Mouse (Mus musculus) limb, embryonic 10.5 days (tissue): ENCODE measurements around the gene Paics. TPM values are rescaled to one million over a fixed set of nuclear protein-coding genes. Genes with fewer than 3 reads are reported as not detected.
A peak's percentile ranks its signal among the peaks of the same experiment; 100 is the strongest.
"Not testable (repeated sequence)": the region's sequence is repeated elsewhere in the genome, so short reads cannot be mapped to it uniquely, and the experiment has no call there.

Experiments used
- DNase-seq: peaks from one replicate; pipeline ENCODE4 v3.0.0-alpha.2; 2017; ENCODE audit warnings: low spot score
- H3K27ac ChIP-seq: fragments of 300-500 bp; sonication (generic); 2 replicates; pipeline ENCODE4 v1.5.1; 2016; ENCODE audit warnings: mild to moderate bottlenecking
- H3K27me3 ChIP-seq: fragments of 300-500 bp; sonication (generic); 2 replicates; pipeline ENCODE4 v1.6.1; 2016; ENCODE audit warnings: low read depth, mild to moderate bottlenecking; ENCODE audit not compliant: poor library complexity, severe bottlenecking
- H3K36me3 ChIP-seq: fragments of 300-500 bp; sonication (generic); 2 replicates; pipeline ENCODE4 v1.6.1; 2016; ENCODE audit warnings: mild to moderate bottlenecking, moderate library complexity
- H3K4me1 ChIP-seq: fragments of 300-500 bp; sonication (generic); 2 replicates; pipeline ENCODE4 v1.6.1; 2016
- H3K4me3 ChIP-seq: fragments of 300-500 bp; sonication (generic); 2 replicates; pipeline ENCODE4 v1.5.1; 2016; ENCODE audit warnings: mild to moderate bottlenecking, moderate library complexity
- H3K9me3 ChIP-seq: fragments of 300-500 bp; sonication (generic); replicated peaks from 2 replicates; pipeline ENCODE4 v1.6.1; 2016; ENCODE audit warnings: mild to moderate bottlenecking
- WGBS: fragments of 180-500 bp; shearing (Covaris S2); methylation state at CpG from one replicate; pipeline ENCODE4 v1.1.7; 2016; 5-methylcytosine and 5-hydroxymethylcytosine counted together
- polyA plus RNA-seq: library from polyadenylated mRNA; unstranded; fragments of >200 nt; fragmentation: Nextera tagmentation; extraction: Ambion mirVana; gene quantifications from 2 replicates; pipeline ENCODE4 v1.2.1, GENCODE M21; 2016

Gene Paics
- polyA plus RNA-seq, 1 experiment from 2014 or later = 508 TPM

DNA sequence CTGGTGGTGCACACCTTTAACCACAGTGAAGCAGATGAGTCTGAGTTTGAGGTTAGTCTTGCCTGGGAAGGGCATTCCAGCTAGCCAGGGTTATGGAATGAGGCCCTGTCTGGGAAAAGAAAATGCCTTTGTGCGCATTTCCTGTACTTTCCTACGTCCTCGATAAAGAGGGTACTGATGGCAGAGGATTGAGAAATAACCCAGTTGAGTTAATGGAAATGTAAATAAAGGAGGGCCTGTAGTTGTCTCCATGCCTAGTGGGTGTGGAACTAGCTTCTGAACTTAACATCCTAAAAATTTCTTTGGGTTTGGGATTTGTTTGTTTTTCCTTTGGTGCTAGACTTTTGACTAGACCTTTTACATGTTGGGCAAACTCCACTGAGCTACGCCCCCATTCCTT lies 4.4 kb downstream of the Paics start:
- peaks cover 70% of the 10 kb centered on the region for H3K36me3 ChIP-seq
- H3K4me1 ChIP-seq = peaks cover 22% of the 10 kb centered on the region
- H3K4me3 ChIP-seq = no peak overlapping the region
- H3K27me3 ChIP-seq = no peaks in the 10 kb centered on the region
- DNase-seq = no peak
- H3K9me3 ChIP-seq = no peaks in the 10 kb centered on the region
- 93% methylated on average over 4 of the region's 4 CpGs for WGBS
- no peak overlapping the region for H3K27ac ChIP-seq

DNA sequence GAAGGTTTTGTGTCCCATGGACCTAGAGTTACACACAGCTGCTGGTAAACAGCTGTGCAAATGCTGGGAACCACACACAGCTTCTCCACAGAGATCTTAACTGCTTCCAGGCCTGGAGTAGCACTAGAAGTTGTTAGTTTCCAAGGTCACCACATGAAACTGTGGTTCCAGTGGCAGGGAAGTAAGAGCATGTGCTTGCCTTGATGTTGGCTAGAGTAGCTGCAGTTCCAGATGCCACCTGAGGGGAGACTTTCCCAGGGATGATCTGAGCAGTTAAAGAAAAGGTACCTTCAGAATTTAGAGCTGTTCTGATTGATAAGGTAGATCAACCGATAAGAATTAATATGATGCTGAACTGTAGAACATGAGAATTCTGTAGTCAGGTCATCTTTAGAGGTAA lies 6.8 kb downstream of the Paics start:
- WGBS = 96% methylated on average over 1 of the region's 1 CpGs
- peaks cover 16% of the 10 kb centered on the region; the same call in 1 of the 2 replicates for H3K4me1 ChIP-seq
- H3K27me3 ChIP-seq = no peaks in the 10 kb centered on the region
- no peak overlapping the region for H3K27ac ChIP-seq
- DNase-seq = no peak
- no peak overlapping the region for H3K4me3 ChIP-seq
- peaks cover 95% of the 10 kb centered on the region for H3K36me3 ChIP-seq
- H3K9me3 ChIP-seq = no peaks in the 10 kb centered on the region

DNA sequence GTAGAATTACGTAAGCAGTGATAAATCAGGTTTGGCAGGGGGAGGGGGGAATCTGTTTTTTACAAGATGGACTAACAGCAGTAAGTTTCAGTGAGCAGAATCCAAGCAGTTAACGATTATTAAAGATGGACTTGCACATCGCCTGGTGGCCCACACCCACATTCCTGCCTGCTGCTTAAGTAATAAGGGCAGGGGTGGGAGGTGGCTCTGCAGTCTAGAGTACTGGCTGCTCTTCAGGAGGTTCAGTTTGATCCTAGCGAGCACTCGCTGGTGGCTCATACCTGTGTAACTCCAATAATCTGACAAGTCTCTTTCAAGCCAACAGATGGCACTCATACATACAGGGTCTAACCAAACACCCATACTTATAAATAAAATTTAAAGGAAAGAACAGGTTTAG lies 8.5 kb downstream of the Paics start:
- Histone ChIP-seq H3K4me1 (peaks cover 5% of the 10 kb centered on the region; the same call in 1 of the 2 replicates), H3K4me3 (no peak overlapping the region), H3K27me3 (no peaks in the 10 kb centered on the region), H3K36me3 (peaks cover 98% of the 10 kb centered on the region), H3K9me3 (no peaks in the 10 kb centered on the region), H3K27ac (no peak overlapping the region)
- no peak for DNase-seq
- 92% methylated on average over 5 of the region's 5 CpGs for WGBS

DNA sequence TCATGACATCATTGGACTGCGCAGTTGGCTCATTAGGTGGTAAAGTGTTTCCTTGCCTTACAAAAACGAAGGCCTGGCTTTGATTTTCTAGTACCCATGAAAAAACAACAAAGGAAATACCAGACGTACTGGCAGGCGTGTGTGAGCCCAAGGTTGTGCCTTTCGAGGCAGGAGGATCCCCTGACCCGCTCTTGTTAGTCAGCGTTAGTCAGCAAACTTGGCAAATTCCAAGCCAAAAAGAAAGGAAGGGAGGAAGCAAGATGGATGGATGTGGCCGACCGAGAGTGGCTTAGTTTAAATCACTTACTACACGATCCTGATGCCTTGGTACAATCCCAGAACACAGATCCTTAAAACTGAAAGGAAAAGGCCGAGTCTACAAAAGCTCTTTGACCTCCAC lies 11.4 kb downstream of the Paics start:
- Histone ChIP-seq H3K9me3 (no peaks in the 10 kb centered on the region), H3K27ac (no peak overlapping the region), H3K4me3 (no peak overlapping the region), H3K4me1 (no peaks in the 10 kb centered on the region), H3K36me3 (peaks cover 98% of the 10 kb centered on the region), H3K27me3 (no peaks in the 10 kb centered on the region)
- DNase-seq = no peak
- 84% methylated on average over 11 of the region's 11 CpGs for WGBS

DNA sequence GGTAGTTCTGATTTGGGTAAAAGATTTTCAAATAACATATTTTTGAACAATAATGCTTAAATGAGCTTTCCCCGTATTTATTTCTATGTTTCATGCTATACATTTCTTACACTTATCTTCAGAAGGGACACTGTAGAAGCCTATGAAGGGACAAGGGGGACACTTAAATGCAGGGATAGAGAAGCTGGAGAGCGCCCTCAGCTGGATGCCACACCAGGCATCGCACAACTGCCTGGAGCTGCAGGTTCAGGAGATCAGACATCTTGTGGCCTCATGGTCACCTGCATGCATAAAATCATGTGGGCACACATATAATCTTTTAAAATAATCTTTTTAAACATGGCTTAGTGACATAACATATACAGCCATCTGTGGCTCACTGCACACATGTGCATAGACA lies 13.5 kb downstream of the Paics start:
- WGBS = 92% methylated on average over 3 of the region's 3 CpGs
- Histone ChIP-seq H3K9me3 (no peaks in the 10 kb centered on the region), H3K27ac (no peak overlapping the region), H3K27me3 (no peaks in the 10 kb centered on the region), H3K4me1 (no peaks in the 10 kb centered on the region), H3K4me3 (no peak overlapping the region), H3K36me3 (peaks cover 98% of the 10 kb centered on the region)
- no peak for DNase-seq

DNA sequence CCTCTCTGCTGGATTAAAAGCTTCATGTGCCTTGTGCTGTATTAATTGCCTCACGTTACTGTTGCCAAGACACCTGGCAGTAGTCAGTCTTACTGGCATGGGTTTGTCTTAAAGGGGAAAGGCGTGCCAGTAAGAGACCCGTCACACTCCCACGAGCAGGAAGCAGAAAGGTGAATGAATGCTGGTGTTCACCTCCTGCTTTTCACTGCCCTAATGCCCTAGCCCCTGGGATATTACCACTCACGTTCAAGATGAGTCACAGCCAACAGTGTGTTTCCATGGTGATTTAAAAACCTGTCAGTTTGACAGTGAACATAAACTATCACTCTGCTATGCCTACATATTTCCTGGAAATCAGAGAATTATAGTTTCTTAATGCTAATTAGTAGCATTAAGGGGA lies 18.1 kb downstream of the Paics start:
- no peaks in the 10 kb centered on the region for H3K9me3 ChIP-seq
- H3K36me3 ChIP-seq = peaks cover 79% of the 10 kb centered on the region
- H3K27ac ChIP-seq = no peak overlapping the region
- H3K27me3 ChIP-seq = no peaks in the 10 kb centered on the region
- no peak for DNase-seq
- H3K4me3 ChIP-seq = no peak overlapping the region
- peaks cover 8% of the 10 kb centered on the region for H3K4me1 ChIP-seq
- 86% methylated on average over 5 of the region's 5 CpGs for WGBS

DNA sequence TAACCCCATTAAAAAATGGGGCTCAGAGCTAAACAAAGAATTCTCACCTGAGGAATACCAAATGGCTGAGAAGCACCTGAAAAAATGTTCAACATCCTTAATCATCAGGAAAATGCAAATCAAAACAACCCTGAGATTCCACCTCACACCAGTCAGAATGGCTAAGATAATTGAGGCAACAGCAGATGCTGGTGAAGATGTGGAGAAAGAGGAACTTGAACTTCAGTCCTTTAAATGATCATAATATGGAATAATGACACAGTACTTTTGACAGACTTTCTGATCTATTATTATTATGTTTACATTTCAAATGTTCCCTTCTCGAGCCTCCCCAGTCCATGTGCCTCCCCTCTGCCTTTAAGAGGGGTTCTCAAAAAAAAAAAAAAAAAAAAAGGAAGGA lies 20.0 kb downstream of the Paics start:
- 82% methylated on average over 1 of the region's 1 CpGs for WGBS
- H3K9me3 ChIP-seq, H3K27me3 ChIP-seq, H3K4me3 ChIP-seq, H3K27ac ChIP-seq, DNase-seq: not testable (repeated sequence)
- Histone ChIP-seq H3K4me1 (peaks cover 14% of the 10 kb centered on the region), H3K36me3 (peaks cover 62% of the 10 kb centered on the region)

DNA sequence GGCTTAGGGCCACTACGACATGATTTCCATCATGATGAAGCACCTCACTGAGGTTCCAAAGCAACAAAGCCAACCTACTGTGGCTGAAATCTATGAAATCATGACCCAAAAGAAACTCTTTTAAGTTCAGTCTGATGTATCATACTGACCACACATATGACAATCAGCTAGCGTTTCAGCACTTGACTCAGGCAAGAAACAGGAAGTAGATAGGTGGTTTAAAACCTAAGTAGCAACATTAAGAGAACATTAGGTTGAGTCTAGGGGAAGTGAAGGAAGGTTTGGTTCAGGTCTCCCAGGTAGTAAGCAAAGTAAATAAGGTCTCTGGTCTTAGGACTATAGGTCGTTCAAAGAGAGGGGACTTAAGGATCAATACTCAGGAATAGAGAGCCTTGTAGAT lies 22.4 kb downstream of the Paics start:
- H3K36me3 ChIP-seq = peaks cover 59% of the 10 kb centered on the region
- peak overlapping the region; percentile 94 for H3K4me3 ChIP-seq
- WGBS = 74% methylated on average over 3 of the region's 3 CpGs
- no peak overlapping the region for H3K27ac ChIP-seq
- no peaks in the 10 kb centered on the region for H3K27me3 ChIP-seq
- H3K4me1 ChIP-seq = peaks cover 14% of the 10 kb centered on the region
- DNase-seq = no peak
- no peaks in the 10 kb centered on the region for H3K9me3 ChIP-seq

DNA sequence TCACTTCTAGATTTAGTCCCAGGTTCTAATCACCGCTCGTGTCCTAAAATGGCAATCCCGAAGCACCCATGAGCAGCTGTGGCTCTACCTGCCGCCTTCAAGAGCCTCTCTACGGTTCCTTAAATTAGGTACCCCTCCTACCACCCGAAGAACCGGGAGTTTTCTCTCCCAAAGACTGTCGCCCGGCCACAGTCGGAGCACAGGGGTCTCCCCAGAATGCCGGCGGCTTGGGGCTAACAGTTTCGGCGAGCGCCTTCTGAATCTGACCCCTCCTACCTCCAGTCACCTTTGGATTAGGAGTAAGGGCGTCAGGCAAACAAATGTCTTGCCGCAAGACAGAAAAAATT lies 23.1 kb downstream of the Paics start:
- Histone ChIP-seq H3K27me3 (no peaks in the 10 kb centered on the region), H3K4me3 (peak overlapping the region; percentile 94), H3K36me3 (peaks cover 59% of the 10 kb centered on the region), H3K27ac (peak overlapping the region; percentile 93; the same call in 1 of the 2 replicates), H3K9me3 (no peaks in the 10 kb centered on the region), H3K4me1 (peaks cover 14% of the 10 kb centered on the region)
- no peak for DNase-seq
- 4% methylated on average over 17 of the region's 17 CpGs for WGBS

DNA sequence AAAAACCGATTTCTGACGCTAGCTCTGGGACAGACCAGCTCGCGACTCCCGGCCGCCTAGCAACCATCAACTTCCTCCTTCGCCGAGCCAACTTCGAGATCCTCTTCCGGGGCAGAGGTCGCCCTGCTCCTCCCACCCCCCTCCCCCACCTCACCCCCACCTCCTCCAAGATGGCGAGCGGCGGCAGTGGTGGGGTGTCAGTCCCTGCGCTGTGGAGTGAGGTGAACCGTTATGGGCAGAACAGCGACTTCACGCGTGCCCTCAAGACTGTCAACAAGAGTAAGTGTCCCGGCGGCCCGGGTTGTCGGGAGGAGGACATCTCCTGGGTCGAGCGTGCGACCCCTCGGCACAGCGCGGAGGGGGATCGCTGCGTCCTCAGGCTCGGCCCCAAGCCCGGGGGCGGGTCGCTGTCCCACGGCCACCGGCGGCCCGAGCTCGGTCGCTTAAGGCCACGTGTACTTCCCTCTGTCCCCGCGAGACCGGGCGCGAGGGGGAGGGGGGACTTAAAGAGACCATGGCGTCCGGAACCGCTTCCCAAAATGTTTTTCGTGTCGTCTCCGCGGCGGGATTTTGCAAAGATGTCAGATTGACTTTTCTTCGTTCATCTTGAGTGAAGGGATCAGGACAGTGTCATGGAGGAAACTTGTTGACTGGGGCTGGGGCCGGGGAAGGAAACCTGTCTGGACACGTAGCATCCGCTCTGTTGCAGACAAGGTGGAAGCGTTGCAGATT lies 23.6 kb downstream of the Paics start, which contains the start of gene Srp72:
TSS of gene Srp72 (plus strand) at position 130 of the 732 bp plus-strand sequence.
- DNase-seq = peak; percentile 93
- WGBS = under 1% methylated on average over 57 of the region's 60 CpGs
- Histone ChIP-seq H3K27ac (peak within 1 kb of the TSS; percentile 93), H3K4me3 (peak within 1 kb of the TSS; percentile 94), H3K36me3 (peaks cover 59% of the 10 kb centered on the region), H3K4me1 (peaks cover 14% of the 10 kb centered on the region), H3K9me3 (no peaks in the 10 kb centered on the region), H3K27me3 (no peaks in the 10 kb centered on the region)

DNA sequence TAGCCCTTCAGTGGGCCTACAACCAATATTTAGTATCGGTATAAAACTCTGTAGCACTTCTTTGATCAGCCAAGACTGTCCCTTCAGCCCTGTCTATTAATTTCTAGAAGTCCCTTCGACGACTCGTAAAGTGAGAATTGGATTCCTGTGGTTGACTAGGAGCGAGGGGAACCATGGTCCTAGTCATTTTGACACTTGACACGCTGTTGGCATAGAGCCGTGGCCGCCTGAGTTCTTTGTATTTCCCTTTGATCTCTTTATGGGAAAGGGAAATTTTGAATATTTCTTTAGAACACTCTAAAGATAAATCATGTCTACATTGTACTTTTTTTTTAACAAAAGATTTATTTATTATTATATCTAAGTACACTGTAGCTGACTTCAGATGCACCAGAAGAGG lies 24.6 kb downstream of the Paics start:
- Histone ChIP-seq H3K36me3 (peaks cover 59% of the 10 kb centered on the region), H3K9me3 (no peaks in the 10 kb centered on the region), H3K4me1 (peaks cover 14% of the 10 kb centered on the region), H3K27ac (no peak overlapping the region), H3K27me3 (no peaks in the 10 kb centered on the region), H3K4me3 (peak overlapping the region; percentile 94)
- no peak for DNase-seq
- 90% methylated on average over 8 of the region's 8 CpGs for WGBS

DNA sequence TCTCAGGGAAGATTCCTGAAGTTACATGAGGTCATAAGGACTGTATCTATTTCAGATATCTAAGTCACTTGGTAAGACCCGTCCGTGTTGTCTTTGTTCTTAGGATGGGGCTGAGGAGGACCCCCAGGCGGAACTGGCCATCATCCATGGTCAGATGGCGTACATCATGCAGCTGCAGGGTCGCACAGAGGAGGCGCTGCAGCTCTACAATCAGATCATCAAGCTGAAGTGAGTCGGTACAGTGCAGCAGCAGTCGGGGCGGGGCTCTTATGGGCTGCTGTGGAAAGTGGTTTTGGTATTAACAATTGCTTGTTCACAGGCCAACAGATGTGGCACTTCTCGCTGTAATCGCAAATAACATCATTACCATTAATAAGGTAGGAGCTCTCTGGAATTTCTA lies 32.9 kb downstream of the Paics start:
- Histone ChIP-seq H3K27me3 (no peaks in the 10 kb centered on the region), H3K4me3 (no peak overlapping the region), H3K9me3 (no peaks in the 10 kb centered on the region), H3K4me1 (no peaks in the 10 kb centered on the region), H3K27ac (no peak overlapping the region), H3K36me3 (peaks cover 91% of the 10 kb centered on the region)
- DNase-seq = no peak
- WGBS = 95% methylated on average over 11 of the region's 11 CpGs

DNA sequence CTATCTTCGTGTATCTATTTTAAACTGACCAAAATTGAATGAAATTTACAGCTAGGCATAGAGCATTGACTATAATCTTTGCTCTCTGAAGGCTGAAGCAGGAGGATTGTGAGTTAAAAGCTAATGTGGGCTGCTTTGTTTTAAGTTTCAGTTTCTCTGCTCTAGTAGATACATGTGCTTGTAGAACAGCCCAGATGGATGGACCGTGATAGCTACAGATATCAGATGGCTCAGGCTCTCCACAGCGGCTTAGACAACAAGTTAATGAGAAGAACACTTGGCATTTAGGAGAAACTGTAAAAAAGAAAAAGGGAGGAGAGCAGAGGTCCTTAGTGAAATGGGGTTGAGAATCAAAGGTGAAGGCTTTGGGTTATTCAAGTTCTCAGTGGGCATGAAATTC lies 39.7 kb downstream of the Paics start:
- no peak for DNase-seq
- H3K9me3 ChIP-seq = no peaks in the 10 kb centered on the region
- WGBS = 92% methylated on average over 3 of the region's 3 CpGs
- no peaks in the 10 kb centered on the region for H3K4me1 ChIP-seq
- H3K4me3 ChIP-seq = no peak overlapping the region
- no peaks in the 10 kb centered on the region for H3K27me3 ChIP-seq
- peaks cover 96% of the 10 kb centered on the region for H3K36me3 ChIP-seq
- no peak overlapping the region for H3K27ac ChIP-seq
